Mouse (Mus musculus) urinary bladder, adult 2 months (tissue): ENCODE measurements around the gene Kalrn. TPM values are rescaled to one million over a fixed set of nuclear protein-coding genes. Genes with fewer than 3 reads are reported as not detected.
A peak's percentile ranks its signal among the peaks of the same experiment; 100 is the strongest.

Experiments
- DNase-seq: peaks from one replicate; pipeline ENCODE4 v3.0.0; 2022; ENCODE audit warnings: low spot score
- polyA plus RNA-seq: library from polyadenylated mRNA; depleted of rRNA; stranded (reverse); fragments of >200 nt; gene quantifications from 2 replicates; pipeline ENCODE4 v1.2.3, GENCODE M21; 2012

Gene Kalrn
- polyA plus RNA-seq, 1 experiment, result 8.4 TPM

DNA sequence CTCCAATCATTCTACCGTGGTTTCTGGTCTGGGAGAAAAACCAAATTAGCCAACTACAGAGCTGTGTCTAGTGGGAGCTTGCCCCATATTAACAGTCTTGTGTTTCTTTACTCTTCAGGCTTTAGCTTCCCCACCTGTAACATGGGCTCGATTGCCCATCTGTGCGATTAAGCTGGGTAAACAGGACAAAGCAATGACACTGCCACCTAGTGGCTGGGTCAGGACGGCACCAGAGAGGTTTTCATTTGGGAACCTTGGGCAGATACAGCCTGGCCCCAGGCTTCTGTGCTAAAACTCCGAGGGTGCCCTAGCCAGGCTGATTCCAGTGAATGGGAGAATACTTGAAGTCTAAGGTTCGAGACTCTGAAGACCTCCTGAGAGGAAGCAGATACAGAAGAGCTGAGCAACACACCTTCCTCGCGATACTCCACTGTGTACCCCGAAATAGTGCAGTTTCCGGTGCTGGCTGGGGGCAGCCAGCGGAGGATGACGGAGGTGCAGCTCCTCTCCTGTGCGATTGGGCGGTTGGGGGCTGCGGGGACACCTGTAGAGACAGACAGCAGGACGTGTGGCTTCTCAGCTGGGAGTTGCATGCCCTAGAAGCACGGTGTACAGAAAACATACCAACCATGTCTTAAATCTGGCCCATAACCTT is 584.8 kb downstream of the Kalrn start:
- no peak for DNase-seq

DNA sequence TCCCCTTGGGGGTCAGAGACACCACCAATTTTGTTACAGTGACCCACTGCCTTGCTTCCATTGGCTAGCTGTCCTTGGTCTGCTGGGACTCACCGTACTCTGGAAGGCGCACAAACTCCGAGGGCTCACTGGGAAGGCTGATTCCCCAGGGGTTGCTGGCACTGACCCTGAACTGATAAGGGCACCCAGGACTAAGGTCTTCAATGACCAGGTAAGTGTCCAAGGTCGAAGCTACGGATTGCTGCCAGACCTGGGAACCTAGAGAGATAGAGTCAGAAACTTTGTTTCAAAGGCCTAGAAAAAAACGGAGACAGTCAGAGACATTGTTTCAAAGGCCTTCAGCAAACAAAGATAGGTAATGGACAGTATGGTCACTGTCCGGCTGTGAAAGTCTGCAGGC is 586.3 kb downstream of the Kalrn start:
- DNase-seq, result peak; percentile 13

DNA sequence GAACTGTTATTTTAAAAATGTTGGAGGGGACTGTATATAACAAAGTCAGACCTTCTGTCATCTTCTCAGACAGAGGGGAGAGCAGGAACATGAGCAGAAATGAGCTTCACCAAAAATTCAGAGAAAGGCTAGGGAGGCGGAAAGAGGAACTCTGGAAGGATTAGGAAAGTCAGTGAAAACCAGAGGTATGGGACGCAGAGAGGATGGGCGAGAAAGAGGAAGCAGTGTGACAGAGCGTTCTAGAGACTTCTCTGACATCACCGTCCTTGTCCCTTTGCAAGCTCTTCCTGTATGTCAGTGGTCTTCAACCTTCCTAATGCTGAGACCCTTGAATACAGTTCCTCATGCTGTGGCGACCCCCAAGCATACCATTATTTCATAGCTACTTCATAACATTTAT is 588.0 kb downstream of the Kalrn start:
- DNase-seq, result no peak

DNA sequence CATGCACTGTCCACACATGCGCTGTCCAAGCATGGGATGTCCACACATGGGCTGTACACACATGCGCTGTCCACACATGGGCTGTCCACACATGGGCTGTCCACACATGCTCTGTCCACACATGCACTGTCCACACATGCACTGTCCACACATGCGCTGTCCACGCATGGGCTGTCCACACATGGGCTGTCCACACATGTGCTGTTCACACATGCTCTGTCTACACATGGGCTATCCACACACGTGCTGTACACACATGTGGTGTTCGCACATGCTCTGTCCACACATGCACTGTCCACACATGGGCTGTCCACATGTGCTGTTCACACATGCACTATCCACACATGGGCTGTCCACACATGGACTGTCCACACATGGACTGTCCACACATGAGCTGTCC is 589.6 kb downstream of the Kalrn start:
- DNase-seq, result peak; percentile 3

DNA sequence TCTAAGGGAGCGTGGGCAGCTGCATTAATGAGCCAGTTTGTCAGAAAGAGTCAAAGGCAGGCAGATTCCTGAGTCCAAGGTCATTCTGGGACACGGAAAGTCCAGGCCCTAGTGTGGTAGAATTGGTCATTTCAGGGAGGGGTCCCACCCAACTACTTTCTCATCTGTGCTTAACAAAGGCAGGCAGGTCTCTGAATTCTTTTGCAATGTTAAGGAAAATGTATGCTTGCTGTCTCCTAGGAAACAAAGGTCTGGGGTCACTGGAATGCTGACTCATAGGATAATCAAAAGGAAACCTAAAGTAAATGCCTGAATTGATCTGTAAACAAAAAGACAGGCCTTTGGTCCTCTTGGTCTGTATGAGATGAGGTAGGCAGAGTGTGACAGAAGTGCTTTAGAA is 593.5 kb downstream of the Kalrn start:
- no peak for DNase-seq

DNA sequence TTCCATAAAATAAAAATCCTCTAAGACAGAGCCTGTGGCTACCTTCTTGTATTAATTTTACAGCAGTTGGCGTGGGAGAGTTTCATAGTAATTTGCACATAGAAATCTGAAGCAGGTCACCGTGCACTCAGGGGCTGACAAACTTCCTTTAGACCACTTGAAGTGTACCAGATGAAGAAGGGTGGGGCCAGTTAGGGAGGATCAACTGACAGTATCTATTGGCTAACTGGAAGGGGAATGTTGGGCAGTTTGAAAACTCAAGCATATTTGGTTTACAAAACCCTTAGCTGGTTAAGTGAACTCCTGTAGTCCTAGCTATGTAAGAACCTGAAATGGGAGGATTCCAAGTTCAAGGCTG is 606.1 kb downstream of the Kalrn start:
- DNase-seq, result no peak

DNA sequence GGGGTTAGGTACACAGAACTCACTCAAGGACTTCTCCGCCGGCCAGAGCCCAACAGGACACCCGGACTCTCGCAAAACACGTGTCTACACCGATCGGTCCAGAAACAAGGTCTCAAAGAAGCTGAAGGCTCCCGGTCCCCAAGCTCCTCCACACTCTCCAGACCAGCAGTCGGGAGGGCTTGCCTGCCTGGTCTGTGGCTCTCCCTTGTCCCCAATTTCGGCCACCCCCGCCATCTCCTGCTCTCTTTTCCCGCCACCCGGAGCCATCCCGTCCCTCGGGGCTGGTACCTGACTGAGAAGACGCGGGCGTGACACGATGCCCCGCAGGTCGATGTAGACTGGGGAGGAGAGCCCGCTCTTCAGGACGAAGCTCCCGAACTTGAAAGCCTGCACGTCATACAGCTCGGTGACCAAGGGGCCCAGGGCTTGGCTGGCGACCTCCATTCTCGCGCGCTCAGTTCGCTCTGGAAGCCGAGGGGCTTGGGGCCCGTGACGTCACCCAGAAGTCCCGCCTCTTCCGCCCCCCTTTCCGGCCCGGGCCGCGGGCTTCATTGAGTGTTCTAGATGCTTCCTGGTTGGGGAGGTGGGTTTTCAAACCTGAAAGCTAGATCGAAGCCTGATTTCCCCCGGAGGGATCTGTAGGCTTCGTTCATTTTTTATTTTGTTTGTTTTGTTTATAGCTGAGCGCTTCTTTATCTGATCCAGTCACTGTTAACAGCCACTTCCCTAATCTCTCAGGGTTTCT is 606.6 kb downstream of the Kalrn start, which contains the start of gene Umps:
TSS of gene Umps (minus strand) at position 501 of the 745 bp plus-strand sequence.
- DNase-seq, result peak; percentile 63

DNA sequence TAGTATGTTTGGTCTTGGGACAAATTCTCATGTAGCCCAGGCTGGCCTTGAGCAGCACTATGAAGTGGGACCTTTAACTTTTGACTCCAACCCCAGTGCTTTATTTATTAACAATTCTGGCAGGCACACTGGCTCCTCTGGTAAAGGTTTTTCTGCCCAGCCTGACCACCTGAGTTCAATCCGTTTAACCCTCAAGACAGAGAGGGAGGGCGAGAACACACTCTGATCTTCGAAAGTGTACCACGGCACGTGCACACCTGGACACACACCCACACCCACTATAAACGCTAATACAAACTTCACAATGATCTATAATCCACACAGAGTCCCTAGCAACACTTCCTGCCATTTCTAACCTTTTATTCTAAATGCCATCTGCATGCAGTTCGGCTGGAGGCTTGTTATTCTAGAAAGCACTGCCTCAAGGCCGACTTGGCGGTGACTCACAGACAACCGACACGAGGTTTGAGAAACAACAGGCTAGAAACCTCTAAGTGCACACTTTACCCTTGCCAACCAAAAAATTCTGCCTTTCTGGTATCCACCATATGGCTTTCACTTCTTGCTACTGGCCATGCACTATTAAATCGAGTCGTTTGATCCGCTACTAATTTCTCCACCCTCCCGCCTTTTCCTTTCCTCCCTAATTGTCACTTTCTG is 607.3 kb downstream of the Kalrn start:
- DNase-seq, result no peak

DNA sequence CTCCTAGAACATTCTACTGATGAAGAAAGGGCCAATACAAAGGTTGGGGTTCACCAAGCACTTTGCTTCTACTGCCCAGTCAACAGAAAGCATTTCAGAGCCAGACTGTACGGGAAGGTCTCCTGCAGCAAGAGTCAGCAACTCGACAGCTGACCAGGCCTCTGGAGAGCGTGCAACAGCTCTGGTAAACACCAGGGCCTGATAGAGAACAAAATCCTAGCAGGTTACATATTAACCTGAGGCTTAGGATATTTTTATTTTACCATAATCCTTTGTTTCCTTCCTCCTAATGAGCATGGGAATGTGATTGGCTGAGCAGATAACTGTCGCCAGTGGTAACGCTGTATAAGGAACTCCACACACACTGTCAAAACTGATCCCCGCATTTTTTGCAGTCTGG is 609.8 kb downstream of the Kalrn start:
- DNase-seq, result peak; percentile 4

DNA sequence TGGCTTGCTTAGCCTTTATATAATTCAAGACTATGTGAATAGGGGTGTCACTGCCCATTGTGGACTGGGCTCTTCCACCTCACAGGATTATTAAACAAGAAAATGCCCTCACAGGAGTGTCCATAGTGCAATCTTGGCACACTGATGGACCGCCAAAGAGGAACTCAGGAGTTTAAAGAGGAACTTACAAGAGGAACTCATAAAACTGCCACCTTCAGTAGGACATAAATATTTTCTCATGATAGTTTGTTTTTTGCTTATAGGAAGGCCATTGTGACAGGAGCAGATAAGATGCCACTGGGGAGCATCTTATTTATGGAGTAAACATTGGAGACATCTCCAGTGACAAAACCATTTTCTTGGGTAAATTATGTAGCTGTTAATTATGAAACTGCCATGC is 618.5 kb downstream of the Kalrn start:
- no peak for DNase-seq

DNA sequence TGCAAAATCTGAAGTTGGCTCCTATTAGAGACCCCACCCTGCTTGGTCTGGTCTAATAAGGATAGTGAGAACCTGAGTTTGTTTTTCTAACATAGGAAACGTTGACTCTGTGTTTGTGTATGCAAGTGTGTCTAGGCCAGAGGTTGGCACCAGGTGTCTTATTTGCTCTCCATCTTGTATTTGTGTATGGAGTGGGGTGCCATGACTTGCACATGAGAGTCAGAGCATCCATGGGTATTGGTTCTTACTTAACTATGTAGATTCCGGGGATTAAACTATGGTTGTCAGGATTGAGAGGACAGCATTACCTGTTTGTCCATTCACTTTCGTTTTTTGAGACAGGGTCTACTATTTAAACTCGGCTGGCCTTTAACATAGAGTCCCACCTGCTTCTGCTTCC is 620.3 kb downstream of the Kalrn start:
- peak; percentile 1 for DNase-seq

DNA sequence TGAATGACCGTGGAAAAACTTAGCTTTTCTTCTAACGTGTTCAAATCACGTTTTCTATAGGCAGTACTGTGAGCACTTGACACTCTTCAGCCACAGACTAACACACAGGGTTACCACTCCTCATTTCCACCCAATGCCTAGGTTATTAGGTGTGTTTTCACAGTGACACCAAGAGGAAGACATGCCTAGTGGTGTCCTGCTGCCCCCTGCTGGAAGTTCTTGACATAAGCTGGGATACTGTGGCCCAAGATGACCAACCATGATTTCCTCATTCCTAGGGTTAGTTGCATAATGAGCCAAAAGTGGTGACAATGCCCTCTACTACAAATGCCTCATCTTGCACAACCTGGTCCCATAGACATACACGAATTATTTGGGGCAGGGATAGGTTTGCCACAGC is 622.5 kb downstream of the Kalrn start:
- peak; percentile 62 for DNase-seq

DNA sequence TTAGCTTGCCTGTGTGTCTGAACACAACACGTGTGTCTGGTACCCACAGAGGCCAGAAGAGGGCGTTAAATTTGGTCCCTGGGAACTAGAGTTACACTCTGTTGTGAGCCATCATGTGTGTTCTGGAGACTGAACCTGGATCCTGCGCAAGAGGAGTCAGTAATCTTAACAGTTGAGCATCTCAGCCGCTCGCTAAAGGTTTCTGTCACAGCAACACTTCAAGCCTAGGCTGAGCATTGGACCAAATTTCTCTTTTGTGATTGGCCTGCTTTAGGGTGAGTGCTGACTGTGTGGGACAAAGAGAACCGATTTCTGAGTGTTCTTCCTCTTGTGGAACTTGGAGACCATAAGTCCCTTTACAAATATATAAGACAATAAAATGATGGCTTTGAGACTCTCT is 622.9 kb downstream of the Kalrn start:
- peak; percentile 15 for DNase-seq

DNA sequence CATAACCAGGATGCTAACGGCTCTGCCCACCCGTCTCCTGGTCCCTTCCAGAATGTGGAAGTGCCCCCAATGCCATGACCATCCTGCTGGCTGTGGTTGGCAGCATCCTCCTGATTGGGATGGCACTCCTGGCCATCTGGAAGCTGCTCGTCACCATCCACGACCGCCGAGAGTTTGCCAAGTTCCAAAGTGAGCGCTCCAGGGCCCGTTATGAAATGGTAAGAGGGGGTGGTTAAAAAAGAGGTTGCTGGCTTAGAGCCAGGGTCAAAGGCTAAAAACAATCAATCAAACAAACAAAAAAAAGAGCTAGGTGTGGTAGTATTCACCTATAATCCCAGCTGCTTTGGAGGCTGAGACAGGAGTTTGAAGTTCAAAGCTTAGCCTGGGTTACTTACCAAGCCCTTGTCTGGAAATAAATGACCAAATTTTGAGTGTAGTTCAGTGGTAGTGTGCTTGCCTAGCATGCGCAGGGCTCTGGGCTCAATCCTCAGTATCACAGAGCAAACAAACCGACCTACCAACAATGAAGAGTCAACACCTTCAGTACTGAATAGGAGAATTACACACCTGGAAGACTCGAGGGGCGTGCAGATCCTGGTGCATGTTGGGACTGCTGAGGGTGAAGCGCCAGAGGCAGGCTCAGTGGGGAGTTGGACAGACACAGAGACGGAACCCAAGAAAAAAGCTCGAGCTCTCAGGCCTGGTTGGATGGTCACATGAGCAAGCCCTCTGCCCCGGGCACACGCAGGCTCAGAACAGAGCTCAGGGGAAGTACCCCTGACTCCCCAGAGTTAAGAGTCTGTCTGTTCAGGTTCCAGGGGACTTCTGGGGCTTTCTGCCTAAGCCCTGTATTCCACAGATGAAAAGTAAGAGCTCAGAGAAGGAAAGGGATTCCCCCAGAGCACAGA is 625.4 kb downstream of the Kalrn start:
- no peak for DNase-seq

DNA sequence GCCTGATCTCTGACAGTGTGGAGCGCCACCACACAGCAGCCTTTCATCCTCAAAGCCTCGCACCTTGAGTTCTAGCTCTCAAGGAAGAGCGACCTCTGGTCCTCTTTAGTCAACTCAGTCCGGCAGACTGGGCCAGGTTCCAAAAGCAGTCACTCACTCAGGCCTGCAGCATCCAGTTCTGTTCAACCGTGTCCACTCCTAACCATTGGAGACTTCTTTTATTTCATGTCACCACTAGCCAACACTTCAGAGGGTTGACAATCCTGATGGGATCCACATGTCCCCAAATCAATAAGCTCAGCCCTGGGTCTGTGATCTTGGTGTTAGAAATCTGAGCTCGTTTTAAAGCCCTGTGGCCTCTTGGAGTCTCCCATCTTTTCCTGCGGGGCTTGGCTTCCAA is 627.3 kb downstream of the Kalrn start:
- no peak for DNase-seq

DNA sequence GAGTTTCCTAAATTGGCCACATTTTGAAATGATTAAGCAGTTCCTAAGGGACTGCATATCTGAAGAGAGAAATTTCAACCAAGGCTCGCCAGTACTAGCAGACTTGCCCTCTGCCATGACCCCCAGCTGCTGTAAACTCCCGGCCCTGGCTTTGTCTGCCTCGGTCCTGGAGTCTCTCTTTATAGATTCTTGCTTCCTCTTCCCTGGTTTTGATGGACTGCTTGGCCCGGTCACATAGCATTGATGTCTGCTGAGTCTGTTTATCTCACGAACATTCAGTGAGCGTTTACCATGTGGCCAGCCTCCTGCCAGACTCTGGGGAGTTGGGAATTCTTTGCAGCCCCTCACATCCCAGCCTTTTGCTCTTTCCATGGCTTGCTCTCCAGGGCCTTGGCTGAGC is 628.6 kb downstream of the Kalrn start:
- no peak for DNase-seq

DNA sequence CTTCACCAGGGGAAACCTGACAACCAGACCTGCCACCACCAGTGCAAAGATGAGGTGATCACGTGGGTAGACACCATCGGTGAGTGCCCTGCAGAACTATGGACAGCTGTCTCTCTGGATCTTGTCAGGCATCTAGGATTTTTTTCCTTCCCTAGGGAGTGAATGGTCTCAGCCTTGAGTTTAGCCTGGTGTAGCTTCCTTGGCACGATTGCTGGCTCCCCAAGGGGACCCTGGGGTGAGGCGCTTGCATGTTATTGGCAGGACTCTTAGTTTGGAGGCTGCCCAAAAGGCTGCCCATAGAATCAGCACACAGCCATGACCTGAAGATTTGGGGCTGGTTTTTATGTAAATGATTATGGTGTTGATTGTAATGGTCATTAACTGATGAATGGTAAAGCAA is 629.2 kb downstream of the Kalrn start:
- no peak for DNase-seq

DNA sequence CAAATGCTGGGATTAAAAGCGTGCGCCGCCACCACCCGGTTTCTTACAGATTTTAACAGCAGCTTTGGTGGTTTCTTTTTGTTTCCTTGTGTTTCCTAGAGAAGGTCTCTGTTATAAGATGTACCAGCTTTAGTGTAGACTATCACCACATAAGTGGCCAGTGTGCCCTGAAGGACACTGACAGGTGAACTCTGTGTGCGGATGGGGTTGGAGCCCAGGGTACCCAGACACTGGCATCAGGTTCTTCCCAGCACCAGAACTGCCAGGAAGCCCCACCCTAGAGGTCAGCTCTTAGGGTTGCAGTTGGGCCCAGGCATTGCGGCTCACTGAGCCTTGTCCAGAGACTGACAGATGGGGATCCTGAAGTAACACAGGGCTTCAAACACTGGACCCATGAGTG is 629.9 kb downstream of the Kalrn start:
- no peak for DNase-seq

DNA sequence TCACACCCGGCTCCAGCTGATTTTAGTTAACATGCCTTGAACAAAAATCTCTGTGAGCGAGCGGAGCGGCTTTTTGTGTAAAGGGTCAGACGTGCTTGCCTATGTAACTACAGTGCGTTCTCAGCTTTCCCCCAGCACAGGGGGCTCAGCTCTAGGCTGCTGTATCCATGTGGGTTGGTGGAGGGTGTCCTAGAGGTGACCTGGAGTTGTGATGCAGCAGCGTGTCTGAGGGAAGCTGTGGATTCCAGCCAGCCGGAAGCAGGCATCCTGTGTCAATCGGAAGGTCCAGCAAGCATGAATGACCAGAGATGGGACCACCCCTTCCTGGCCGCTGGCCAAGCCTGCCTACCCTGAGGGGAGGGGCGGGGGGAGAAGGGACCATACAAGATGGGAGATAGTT is 631.0 kb downstream of the Kalrn start:
- DNase-seq, result no peak

DNA sequence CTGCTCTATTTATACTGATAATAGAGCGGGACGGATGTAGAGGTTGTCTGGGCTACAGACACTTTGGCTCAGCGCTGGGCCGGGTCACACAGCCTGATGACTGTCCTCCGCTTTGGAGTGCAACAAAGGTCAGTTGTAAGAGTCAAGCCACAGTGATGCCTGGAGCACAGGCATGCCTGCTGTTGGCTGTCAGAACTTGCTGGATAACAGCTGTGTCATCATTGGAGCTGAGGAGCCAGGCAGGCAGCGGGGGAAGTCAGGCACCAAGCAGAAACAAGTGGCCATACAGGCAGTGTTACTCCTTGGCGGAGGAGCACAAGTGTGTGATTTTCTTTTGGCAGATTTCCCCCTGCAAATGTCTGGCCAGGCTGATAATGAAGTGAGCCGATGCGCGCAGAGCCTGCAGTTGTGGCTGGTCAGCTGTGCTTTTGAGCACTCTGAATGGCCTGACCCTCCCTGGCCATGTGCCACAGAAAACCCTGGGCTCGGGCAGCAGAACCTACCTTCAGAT is 632.0 kb downstream of the Kalrn start:
- no peak for DNase-seq

DNA sequence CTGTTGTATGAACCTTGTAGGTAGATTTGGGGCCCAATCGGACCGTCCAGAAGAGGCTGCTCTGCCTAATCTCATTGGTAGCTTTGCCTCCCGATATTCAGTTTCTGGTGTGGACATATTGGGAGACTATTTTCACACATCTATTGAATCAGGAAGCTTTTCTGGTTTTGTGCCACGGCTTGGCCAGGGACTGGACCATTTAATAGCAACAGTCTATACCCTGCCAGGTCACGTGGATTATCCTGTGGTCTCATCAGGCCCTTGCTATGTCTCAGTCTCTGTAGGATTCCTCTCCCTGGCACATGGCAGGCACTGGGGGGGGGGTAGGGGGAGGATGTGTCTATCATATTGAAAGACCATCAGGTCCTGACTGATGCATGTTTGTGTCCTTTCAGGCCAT is 633.2 kb downstream of the Kalrn start:
- DNase-seq, result no peak

DNA sequence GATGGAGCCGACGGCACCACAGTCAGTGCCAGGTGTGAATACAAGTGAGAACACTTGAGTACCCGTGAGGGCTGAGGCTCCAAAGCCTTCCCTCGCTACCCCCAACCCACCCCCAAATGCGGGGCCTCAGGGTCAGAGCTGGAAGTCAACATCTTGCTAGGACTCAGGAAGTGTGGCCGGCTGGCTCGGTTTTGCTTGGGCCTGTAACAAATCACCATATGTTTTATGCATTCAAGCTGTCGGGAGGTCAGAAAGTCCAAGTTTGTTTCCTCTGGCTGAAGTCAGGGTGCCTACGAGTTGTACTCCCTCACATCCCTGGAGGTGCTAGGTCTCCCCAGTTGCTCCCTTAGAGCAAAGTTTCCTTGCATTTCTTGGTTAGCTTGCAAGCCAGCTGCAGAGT is 633.7 kb downstream of the Kalrn start:
- no peak for DNase-seq
